Mouse (Mus musculus) liver, embryonic 14.5 days (tissue): Measurements from ENCODE around the gene Ntm.

ENCODE experiments used
- CTCF ChIP-seq: IDR thresholded peaks from 2 replicates; pipeline ENCODE4 v1.5.1; 2016; ENCODE audit warnings: antibody characterized with exemption, low read depth, control low read depth
- EP300 ChIP-seq: IDR thresholded peaks from 2 replicates; pipeline ENCODE4 v1.6.1; 2016; ENCODE audit warnings: antibody characterized with exemption, low read depth

GRCm38 (mm10) chr9:29244006-29244405 lies 718.9 kb downstream of the Ntm start:
- TF ChIP-seq CTCF, result no peak
- no peak for TF ChIP-seq EP300
